Mouse (Mus musculus): ENCODE results near the gene Ifih1.

The Ifih1 gene

DNA sequence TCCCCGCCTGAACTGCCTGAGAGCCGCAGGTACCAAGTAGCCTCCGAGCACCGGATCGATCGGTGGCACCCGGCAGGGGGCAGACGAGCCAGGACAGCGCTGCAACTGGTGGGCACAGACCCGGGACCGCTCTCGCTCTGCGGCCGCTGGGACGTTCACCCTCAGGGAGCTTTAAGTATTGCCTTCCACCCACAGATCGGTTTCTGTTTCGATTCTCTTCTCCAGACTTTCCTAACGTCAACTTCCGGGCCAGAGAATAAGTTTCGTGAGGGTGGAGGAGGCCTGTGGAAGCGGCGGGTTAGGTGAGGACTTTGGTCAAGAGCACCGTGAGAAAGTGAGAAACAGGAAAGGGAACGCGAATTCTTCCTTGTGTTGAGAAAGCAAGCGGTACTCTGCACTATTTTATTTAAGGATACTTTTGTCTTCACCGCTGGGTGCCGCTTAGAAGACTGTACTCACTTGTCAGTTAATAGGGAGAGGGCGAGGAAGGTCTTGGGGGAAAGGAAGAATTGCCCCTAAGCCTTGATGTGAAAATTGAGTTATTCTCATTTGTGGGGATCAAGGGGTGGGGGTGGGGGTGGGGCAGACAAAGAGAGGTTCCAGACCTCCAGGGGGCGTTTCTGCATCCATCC, at the start of gene Ifih1:
Gene Ifih1 (minus strand): TSS at position 242 of the 632 bp plus-strand sequence.
- peak; percentile 82 for DNase-seq (ENCODE audit: low read depth)

DNA sequence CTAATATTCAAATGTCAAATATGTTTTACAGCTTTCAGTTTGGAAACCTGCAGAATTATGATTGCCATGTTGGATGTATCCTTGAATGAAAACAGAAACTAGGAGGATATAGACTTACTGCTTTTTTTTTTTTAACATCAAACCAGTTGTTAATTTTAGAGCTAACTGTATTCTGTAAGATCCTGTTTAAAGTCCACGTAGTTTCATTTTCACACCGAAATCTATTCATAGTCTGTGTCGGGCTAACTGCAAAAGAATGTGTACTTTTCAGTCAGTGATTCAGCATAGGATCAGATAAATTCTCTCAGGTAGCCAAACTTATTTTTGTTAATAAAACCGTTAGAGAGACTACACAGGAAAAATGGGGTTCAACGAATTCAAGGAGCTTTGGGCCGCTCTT, 39.9 kb upstream of the Ifih1 start:
- peak; percentile 36 for DNase-seq (ENCODE audit: low read depth)

DNA sequence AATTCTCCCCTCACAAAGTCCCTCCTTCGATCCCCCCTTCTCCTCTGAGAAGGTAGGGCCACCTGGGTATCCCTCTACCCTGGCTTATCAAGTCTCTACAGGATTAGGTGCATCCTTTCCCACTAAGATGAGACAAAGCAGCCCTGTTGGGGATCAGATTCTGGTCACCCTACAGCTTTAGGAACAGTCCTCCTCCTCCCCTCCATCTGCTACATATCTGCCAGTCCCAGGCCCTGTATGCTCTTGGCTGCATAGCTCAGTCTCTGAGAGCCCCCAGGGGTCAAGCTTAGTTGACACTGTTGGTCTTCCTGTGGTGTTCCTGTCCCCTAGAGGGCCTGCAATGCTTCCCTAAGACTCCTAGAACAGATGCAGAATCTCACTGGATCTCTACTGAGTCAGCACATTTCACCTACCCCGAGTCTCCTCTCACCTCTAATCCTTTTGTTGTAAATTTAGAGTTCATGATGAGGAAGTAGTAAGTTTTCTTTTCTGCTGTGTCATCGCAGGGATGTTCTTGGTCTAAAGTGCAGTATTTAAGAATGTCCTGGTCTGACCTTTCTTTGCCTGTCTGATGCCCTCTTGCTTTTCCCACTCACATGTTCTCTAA, 39.0 kb upstream of the Ifih1 start:
- DNase-seq (ENCODE audit: low read depth), result peak; percentile 65

DNA sequence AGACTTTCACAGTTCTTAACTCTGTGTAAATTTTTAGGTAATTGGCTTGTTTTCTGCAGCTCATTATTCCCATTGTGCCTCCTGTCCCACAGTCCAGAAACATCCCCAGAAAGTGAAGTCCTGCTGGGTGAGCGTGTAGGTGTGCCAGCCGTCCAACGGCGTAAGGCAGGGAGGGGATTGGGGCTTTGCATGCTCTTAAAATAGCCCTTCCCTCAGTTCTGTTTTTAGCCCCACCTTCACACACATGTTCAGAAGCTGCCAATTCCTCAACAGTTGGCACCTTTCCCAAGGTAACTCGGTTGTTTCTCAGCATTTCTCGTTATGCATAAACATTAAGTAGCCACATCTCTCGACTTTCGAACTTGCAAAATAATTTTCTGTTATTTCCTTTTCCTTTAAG, 35.6 kb upstream of the Ifih1 start:
- DNase-seq (ENCODE audit: low read depth), result no peak

DNA sequence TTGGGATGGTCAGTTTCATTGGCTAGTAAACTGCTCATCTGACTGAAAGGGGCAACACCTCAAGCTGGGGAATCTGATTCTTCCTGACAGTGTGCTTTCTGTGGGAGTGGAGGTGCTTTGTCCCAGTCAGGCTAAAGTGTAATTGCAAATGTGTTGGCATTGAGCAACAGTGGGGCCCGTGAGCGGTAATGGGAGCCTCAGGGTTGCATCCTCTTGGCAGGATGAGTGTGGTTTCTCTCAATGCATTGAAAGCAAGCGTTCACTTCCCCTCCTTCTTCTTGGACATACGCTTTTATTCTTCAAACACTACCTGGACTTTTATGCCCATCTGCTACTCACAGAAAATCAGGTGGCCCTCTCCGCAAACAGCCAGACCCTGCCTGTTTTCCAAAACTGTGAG, 26.7 kb upstream of the Ifih1 start:
- DNase-seq (ENCODE audit: low read depth), result peak; percentile 36

DNA sequence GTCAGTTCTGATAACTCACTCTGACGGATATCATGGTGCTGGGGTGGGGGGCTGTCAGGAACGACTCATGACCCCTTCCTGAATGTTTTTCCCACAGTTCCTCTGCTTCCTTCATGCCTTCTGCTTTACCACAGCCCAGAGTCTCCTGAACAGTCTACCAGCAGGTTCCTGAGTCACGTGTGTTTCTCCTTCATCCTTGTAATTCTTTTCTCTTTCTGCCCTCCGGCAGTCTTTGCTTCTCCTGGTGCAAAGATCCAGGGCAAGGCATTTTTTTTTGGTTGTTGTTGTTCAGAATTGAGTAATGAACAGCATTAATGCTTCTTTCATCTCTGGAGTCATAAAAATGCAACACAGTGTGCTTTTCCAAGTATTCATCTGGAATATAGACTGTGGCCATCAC, 24.7 kb upstream of the Ifih1 start:
- no peak for DNase-seq (ENCODE audit: low read depth)

DNA sequence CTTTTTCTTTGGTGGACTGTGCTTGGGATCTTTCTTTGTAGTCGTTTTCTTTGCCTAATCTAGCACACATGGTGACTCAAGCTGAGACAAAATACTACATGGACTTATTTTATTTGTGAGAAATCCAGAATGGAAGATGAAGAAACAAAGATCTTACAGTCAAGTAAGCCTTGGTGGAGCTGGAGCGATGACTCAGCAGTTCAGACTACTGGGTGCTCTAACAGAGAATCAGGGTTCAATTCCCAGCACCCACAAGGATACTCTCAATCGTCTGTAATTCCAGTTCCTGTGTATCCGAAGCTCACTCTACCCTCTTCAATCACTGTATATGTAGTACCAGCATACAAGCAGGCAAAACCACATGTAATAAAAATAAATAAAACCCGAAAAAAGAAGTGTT, 24.2 kb upstream of the Ifih1 start:
- no peak for DNase-seq (ENCODE audit: low read depth)

DNA sequence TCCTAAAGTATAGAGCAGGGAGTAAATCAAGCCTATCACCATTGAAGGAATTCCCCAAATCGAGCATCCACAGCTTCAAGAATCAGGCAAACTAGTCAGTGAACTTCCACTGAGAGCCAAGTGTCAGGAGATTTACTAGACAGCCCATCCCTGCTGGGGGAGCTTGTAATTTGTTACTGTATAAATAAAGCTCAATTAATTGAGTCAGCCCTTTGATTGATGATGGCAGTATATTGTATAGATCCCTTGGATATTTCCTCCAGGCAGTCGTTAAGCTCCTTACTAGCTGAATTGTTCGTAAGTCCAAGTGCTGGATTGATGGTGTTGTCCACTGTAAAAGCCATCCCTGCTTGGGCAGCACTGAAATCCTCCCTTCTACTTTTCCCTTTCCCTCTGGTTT, 23.8 kb upstream of the Ifih1 start:
- no peak for DNase-seq (ENCODE audit: low read depth)

DNA sequence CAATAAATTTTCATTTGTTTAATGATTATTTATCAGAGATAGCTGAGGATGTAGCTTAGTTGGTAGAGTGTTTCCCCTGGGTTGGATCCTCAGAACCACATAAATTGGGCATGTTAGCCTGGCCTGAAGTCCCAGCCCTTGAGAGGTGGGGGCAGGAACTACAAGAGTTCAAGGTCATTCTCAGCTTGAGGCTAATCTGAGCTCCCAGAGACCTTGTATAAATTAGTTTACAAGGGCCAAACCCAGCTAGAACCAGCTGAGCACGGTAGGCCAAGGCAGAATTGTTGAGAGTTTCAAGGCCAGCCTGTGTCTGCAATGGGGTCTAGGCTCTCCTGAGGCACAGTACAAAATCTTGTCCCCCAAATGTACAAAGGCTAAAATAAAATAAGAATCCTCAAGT, 19.5 kb upstream of the Ifih1 start:
- no peak for DNase-seq (ENCODE audit: low read depth)

DNA sequence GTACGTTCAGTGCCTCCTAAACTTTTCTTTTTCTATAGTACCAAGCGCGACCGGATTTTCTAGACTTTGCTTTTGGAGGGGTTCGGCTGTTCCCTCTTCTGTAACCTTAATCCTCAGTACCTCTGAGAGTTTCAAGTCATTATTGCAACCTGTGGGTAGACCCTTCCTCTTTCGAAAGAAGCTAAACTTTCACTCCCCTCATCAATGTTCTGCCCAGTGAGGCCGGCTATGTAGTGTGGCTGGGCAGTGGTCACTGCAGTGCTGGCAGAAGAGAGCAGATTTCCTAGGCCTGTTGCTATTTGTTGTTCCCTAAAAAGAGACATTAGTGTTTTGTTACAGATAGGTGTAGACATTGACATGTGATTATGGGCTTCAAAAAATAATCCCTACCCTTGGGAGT, 18.8 kb upstream of the Ifih1 start:
- no peak for DNase-seq (ENCODE audit: low read depth)

DNA sequence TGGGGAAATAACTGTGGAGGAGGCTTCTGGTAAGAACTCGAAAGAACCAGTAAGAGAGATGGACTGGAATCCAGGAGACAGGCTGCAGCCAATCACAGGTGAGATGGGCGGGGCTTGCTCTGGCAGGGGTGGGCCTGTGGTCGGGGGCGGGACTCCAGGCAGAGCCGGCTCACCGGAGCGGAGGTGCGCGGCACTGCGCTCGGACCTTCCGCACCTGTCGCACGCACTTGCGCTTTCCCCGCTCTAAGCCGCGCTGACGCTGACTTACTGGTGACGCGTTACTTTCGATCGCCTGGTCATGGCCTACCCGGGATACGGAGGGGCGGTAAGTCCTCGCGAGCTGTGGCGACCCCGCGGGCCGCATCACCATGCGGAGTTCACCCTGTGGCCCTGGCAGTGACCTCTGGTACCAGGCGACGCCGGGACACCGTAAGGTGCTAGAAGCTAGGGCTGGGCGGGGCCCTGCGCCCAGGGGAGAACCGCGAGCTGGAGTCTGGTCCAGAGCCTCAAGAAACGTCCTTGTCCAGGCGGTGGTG, 18.1 kb upstream of the Ifih1 start, which contains the start of gene Gca:
Gene Gca (plus strand): TSS at position 151 of the 536 bp plus-strand sequence.
- no peak for DNase-seq (ENCODE audit: low read depth)

DNA sequence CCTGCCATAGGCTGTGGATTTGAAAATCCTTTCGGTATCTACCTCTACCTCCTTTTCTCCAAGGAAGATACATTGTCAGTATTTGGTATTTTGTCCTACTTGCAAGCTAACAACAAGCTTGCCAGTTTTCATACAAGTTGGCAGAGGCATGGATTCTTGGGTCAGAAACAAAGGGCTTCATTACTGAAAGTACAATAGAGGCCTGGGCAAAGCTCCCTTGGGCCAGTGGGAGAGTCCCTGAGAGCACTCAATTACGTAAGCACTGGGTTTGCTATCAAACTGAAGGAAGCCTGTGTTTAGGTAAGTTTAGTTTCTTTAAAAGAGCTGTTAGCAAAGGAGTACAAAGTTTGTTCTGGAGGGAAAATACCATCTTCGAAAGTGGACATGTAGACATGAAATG, 16.5 kb upstream of the Ifih1 start:
- no peak for DNase-seq (ENCODE audit: low read depth)

DNA sequence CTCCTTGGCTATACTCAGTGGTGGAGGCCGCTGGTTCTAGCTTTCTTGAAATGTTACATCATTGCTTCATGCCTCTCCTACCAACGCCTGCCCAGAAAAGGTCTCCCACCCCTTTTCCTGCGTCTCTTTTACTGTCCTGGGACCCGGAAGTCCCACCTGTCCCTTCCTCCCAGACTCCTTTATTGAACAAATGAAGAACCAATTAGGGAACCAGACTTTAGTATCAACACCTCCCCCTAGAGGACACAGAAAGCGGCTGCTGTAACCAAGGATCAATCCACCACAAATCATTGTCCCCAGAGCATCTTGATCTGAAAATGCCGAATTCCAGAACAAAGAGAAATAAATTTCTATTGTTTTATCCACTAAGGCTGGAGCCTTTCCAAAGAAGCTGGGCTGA, 14.5 kb upstream of the Ifih1 start:
- DNase-seq (ENCODE audit: low read depth), result no peak

DNA sequence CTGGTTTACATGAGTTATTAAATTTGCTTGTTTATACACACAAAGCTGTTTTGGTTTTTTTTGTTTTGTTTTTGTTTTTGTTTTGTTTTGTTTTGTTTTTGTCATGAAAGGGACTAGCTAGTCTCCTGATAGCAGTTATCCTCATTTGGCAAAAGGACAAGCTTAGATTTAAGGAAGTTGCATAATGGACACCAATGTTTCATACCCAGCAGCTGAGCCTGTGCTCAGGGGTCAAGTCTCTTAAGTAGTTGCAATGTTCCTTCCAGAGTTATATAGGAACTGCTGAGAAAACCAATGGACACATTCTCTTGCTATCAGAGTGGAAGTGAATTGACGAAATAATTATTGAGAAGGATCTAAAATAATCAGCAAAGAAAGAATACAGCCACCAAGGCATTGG, 10.0 kb upstream of the Ifih1 start:
- DNase-seq (ENCODE audit: low read depth), result peak; percentile 43

DNA sequence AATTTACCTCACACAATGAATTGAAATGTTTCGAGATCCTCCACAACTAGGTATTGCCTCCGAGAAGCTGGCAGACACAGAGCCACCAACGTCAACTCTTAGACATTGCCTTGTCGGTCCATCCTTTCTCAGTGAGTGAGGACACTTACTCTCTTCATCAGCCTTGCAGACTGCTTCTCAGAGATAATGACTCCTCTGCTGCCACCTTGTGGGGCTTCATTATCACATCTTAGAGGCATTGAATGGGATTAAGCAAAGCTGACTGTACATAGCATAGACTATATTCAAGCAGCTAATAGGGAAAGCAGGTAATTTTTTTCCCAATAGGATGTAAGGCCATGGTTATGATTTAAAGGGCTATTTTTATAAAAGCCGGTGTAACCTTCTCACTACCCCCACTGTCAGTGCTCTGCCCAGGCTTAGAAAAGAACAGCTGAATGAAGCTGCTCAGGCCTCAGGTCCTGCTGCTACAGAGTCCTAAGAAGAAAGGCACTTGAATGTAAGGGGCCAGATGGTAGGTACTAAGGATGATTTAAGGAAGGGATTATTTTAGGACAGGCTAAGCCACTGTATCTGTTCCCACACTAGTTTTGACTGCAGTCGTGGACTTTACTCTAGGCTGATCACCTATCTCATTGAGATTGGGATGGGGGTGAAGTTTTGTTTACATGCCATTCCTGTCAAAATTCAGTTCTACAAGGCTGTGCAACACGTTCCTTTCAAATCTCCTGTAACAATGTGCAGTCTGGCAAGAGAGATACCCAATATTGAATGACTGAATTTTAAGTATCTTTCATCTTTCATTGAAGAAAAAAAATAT, 8.7 kb upstream of the Ifih1 start:
- DNase-seq (ENCODE audit: low read depth), result peak; percentile 85

DNA sequence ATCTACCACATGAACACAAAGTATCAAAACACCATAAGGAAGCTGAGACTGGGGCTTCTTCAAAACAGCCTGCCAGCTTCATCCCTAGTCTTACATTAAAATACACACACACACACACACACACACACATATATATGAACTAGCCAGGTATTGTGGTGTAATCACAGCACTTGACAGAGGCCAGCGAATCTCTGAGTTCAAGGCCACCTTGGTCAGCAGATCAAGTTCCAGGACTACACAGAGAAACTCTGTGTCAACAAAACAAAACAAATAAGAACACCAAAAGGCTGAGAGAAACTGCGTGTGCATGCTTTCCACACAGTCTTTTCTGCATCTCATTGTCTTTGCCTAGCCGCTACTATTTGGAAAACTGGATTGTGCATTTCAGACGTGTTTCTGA, 6.4 kb upstream of the Ifih1 start:
- DNase-seq (ENCODE audit: low read depth), result no peak

DNA sequence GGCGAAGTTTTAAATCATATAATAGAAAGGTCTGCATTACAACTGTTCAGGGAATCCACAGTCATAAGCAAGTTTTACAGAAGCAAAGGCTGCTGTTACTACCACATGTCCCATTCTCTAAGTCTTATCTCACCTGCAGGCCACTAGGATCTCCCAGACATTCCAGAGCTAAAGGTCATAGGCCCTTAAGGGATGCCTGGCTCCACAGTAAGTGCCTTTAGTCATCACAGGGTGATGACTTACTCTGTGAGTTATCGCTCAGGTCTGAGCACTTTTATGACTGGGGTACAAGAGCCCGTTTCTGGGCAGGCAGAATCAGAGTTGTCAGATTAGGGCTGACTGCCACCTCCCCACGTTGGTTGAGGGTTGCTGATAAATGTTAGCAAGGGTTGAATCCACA, 5.8 kb upstream of the Ifih1 start:
- DNase-seq (ENCODE audit: low read depth), result no peak

DNA sequence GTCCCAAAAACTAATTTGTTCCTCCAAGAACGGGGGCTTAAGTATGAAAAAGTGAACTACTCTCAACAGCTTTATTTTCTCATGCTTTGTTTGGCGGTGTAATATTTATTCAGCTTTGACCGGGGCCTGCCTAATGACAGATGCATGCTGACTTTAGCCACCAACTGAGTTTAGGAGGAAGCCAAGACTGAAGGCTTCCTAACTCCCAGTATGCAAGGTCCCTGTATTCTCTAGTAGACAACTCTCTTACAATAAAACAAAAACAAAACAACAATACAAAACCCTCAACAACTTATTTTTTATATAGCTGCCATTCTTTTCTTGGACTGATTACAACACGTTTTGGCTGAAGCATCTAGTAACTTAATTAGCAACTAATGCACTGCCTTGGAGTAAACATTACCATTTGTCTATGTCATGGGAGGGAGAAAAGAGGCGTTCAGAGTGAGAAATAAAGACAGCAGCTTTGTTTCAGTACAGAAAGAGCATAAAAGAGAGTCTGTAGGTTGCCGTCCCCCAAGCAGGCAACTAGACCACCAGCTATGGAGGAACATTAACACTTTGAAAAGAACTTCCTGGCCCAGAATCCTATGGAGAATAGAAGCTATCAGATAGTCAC, 725 bp upstream of the Ifih1 start:
- DNase-seq (ENCODE audit: low read depth), result no peak

DNA sequence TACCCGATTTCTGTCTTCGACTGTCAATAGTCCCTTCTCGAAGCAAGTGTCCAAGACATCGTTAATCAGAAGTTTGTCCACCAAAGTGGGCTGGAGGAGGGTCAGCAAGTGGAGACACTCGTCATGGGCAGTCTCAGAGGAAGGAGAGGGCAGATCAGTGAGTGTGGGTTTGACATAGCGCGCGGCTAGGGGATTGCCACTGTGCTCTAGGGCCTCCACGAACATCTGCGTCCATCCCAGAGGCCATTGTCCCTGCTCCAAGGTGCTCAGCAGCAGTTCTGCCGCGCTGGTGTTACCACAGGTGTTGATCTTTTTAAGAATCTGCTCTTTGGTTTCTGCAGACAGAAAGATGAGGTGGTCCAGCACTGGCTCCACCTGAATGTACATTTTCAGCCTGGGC, 580 bp downstream of the Ifih1 start:
- DNase-seq (ENCODE audit: low read depth), result peak; percentile 59

DNA sequence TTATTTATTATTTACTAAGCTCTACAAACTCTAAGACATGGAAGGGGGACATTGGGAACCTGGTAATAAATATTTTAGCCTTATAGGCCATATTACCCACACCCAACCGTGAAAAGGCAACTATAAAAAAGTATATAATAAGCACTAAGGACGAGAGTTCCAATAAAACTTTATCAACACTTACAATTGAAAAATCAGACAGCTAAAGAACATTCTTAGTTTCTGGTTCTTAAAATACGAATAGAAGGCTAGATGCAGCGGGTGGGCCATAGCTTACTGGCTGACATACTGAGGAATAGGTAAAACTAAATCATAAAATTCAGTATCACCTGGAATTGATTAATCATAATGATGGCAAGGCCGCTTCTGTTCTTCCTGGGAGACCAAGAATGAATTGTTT, 1.2 kb downstream of the Ifih1 start:
- no peak for DNase-seq (ENCODE audit: low read depth)

DNA sequence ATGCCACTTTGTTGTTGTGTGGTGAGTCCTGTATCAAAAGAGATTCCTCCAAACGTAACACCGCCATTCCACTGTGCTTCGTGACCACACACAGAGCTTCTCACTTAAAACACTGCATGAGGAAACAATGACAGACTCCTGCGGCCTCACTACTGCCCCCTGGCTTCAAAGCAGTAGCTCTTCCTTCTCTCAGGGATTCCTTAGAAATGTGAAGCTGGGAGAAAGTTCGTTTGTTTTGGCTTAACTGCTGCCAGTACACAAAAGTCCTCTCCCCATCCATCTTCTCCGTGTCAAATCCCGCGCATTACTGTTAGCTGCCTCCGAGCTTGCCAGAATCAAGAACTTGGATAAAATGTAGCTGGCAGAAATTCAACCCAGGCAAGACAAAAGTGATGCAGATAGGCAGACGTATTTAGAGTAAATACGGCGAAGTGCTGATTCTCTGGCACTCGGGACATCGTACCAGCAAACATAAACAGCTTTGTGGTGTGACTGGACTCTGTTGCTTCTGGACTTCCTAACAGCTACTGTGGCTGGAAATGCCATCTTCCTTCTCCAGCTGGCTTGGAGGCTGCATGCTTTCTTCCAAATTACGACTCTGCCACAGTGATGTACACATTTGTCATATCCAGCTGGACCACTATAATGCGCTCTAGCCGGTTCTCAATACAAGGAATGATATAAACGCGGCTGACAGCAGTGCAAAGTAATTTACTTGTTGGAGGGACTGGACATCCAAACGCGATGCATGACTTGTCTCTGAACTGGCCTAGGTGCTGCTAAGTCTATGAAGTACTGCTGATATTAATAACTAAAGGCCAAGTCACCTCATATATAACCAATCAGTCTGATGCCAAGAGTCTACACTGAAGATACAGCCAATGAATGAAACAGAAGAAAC, 2.4 kb downstream of the Ifih1 start:
- peak; percentile 64 for DNase-seq (ENCODE audit: low read depth)

DNA sequence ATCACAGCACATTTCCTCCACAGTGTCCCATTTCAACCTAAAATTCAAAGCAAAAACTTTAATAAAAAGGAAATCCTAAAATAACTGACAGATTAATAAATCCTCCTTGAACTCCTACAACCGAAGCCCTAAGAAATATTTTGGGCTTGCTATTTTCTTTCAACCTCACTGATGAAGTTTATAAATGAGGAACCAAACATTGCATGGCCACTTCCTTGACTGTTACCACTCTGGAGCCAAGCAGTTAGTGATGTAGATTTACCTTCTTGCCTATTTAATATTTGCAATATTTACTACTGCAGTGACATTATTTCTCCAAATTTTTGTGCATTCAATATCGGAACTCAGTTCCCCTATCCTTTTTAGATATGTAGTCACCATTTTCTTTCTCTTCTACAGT, 6.2 kb downstream of the Ifih1 start:
- DNase-seq (ENCODE audit: low read depth), result peak; percentile 28

Measured in 416B (cell line).